ENCODE assay signal across 20 mouse cellular contexts in the genomic region with DNA sequence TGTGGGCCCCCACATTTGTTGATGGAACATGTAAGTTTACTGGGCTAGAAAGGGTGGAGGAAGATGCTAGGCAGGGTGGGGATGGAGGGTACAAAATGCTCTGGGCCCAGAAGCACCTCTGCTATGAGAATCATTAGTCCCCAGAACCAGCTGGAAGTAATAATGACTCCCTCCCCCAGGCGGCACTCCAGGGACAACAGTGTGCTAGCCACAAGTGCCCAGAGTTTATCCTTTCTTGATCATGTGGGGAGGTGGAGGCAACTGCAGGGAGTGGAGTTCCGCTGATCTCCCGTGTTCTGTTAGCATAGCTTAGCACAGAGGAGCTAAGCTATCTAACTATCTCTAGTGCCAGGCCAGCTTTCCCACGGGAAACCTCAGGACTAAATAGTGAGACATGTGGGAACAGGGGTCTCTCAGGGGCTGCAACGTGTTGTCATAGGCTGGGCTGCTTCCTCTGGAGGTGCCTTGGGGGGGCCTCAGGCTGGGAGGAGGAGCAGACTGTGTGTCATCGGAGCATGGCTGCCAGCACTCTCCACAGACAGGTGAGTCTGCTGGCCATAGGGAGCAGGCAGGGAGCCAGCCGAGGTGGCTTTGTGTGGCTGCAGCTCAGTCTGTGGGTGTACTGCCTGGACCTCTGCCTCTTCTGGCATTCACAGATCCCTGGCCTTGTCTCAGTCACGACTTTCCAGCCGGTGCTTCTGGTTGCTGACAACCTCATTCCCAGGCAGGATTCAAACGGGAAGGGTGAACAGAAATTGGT. TPM values are rescaled to one million over a fixed set of nuclear protein-coding genes. Genes with fewer than 3 reads are reported as not detected.
DNase-seq lines count a peak whose midpoint lies in the region; ATAC-seq and TF ChIP-seq lines count a peak whose summit lies in the region.
"Had no signal": no experiment of that assay in that cellular context is flagged by ENCODE, and none has a peak within 500 bp of the region (broad histone marks: within the 10 kb centered on the region; RNA-seq: fewer than 3 reads in every experiment).

No protein-coding gene starts in this region.

- H3K4me2 ChIP-seq in intestine, postnatal 0 days (replicated peaks; ENCODE audit: low read depth): no peak overlapping the region
- H3K4me2 ChIP-seq in intestine, embryonic 15.5 days (replicated peaks): no peak overlapping the region
- no peak overlapping the region for H3K4me2 ChIP-seq in limb, embryonic 13.5 days (replicated peaks)
- H3K4me2 ChIP-seq in forebrain, postnatal 0 days (ENCODE audit: low read depth): no peak overlapping the region
- H3K4me2 ChIP-seq: embryonic facial prominence, embryonic 15.5 days; kidney, embryonic 15.5 days; liver, embryonic 11.5 days; midbrain, embryonic 13.5 days had no signal

- no peaks in the 10 kb centered on the region for H3K27me3 ChIP-seq in intestine, postnatal 0 days (replicated peaks; ENCODE audit: control insufficient read depth, insufficient read depth, low read length)
- no peaks in the 10 kb centered on the region for H3K27me3 ChIP-seq in intestine, embryonic 15.5 days (replicated peaks)
- H3K27me3 ChIP-seq in limb, embryonic 13.5 days: no peaks in the 10 kb centered on the region; the same call in 1 of the 2 replicates
- H3K27me3 ChIP-seq in forebrain, postnatal 0 days (ENCODE audit: insufficient read depth, low read length): no peaks in the 10 kb centered on the region
- H3K27me3 ChIP-seq: embryonic facial prominence, embryonic 15.5 days; kidney, embryonic 15.5 days; midbrain, embryonic 13.5 days had no signal

- no peak overlapping the region for H3K4me3 ChIP-seq in intestine, postnatal 0 days (ENCODE audit: low read depth, low read length)
- H3K4me3 ChIP-seq in intestine, embryonic 15.5 days (replicated peaks): no peak overlapping the region
- no peak overlapping the region for H3K4me3 ChIP-seq in limb, embryonic 13.5 days
- H3K4me3 ChIP-seq in forebrain, postnatal 0 days (ENCODE audit: low read depth, low read length): no peak overlapping the region
- H3K4me3 ChIP-seq: embryonic facial prominence, embryonic 15.5 days; forebrain, embryonic 10.5 days; kidney, embryonic 15.5 days; midbrain, embryonic 13.5 days had no signal

- no peaks in the 10 kb centered on the region for H3K4me1 ChIP-seq in intestine, postnatal 0 days (replicated peaks; ENCODE audit: control insufficient read depth, insufficient read depth, low read length)
- H3K4me1 ChIP-seq in intestine, embryonic 15.5 days (replicated peaks): 0 out of 2 replicates have a peak, but pooled peaks cover 2% of the 10 kb centered on the region
- peaks cover 11% of the 10 kb centered on the region for H3K4me1 ChIP-seq in limb, embryonic 13.5 days
- H3K4me1 ChIP-seq in forebrain, postnatal 0 days (ENCODE audit: insufficient read depth): no peaks in the 10 kb centered on the region
- H3K4me1 ChIP-seq: midbrain, embryonic 13.5 days had no signal

- DNase-seq in brain, adult 2 months (ENCODE audit: low read depth, low spot score): peak; percentile 87
- DNase-seq in cerebellum, adult 8-10 months: peak; percentile 76
- no peak for DNase-seq in forebrain, postnatal 0 days
- DNase-seq in layer of hippocampus, adult 8-10 months (ENCODE audit: low spot score in 2 of 2): no peak
- DNase-seq: adrenal gland, adult 2 months; gastrocnemius, postnatal 25 days; heart, postnatal 4 days; layer of hippocampus, postnatal 36 days; lung, adult 2 months; thymus, adult 2 months had no signal

- no peak overlapping the region for H3K27ac ChIP-seq in intestine, postnatal 0 days (ENCODE audit: low read depth, low read length)
- no peak overlapping the region for H3K27ac ChIP-seq in intestine, embryonic 15.5 days
- no peak overlapping the region for H3K27ac ChIP-seq in limb, embryonic 13.5 days
- no peak overlapping the region for H3K27ac ChIP-seq in forebrain, postnatal 0 days (ENCODE audit: low read depth, low read length)
- H3K27ac ChIP-seq: embryonic facial prominence, embryonic 15.5 days; forebrain, embryonic 10.5 days; kidney, embryonic 15.5 days; macrophage; midbrain, embryonic 13.5 days had no signal

- 57% methylated on average over 10 of the region's 10 CpGs for WGBS in intestine, postnatal 0 days
- 58% methylated on average over 10 of the region's 10 CpGs for WGBS in intestine, embryonic 15.5 days
- 33% methylated on average over 10 of the region's 10 CpGs for WGBS in limb, embryonic 13.5 days
- WGBS in forebrain, postnatal 0 days: 53% methylated on average over 10 of the region's 10 CpGs

- H3K9me3 ChIP-seq in intestine, postnatal 0 days (ENCODE audit: control insufficient read depth): no peaks in the 10 kb centered on the region
- no peaks in the 10 kb centered on the region for H3K9me3 ChIP-seq in intestine, embryonic 15.5 days
- no peaks in the 10 kb centered on the region for H3K9me3 ChIP-seq in limb, embryonic 13.5 days
- no peaks in the 10 kb centered on the region for H3K9me3 ChIP-seq in forebrain, postnatal 0 days (ENCODE audit: low read length)
- H3K9me3 ChIP-seq: embryonic facial prominence, embryonic 15.5 days; forebrain, embryonic 10.5 days; kidney, embryonic 15.5 days; midbrain, embryonic 13.5 days had no signal

- ATAC-seq in intestine, postnatal 0 days: no peak
- ATAC-seq in intestine, embryonic 15.5 days: no peak
- no peak for ATAC-seq in limb, embryonic 13.5 days (ENCODE audit: low FRiP score, low read depth)
- ATAC-seq in forebrain, postnatal 0 days: no peak
- ATAC-seq: midbrain, embryonic 13.5 days had no signal

- no peak overlapping the region for H3K9ac ChIP-seq in intestine, postnatal 0 days (ENCODE audit: low read depth, low read length)
- H3K9ac ChIP-seq in intestine, embryonic 15.5 days: no peak overlapping the region
- 0 out of 2 replicates have a peak overlapping the region, but pooled peaks have one; percentile 35 for H3K9ac ChIP-seq in limb, embryonic 13.5 days
- no peak overlapping the region for H3K9ac ChIP-seq in forebrain, postnatal 0 days
- H3K9ac ChIP-seq: embryonic facial prominence, embryonic 15.5 days; kidney, embryonic 15.5 days; midbrain, embryonic 13.5 days had no signal

- TF ChIP-seq CTCF in intestine, postnatal 0 days (IDR thresholded peaks at IDR 0.05; ENCODE audit: low read depth): peak; percentile 37
- TF ChIP-seq CTCF in forebrain, postnatal 0 days (IDR thresholded peaks at IDR 0.05; ENCODE audit: low read depth): no peak

- H3K36me3 ChIP-seq in intestine, postnatal 0 days (ENCODE audit: control insufficient read depth, insufficient read depth): no peaks in the 10 kb centered on the region
- no peaks in the 10 kb centered on the region for H3K36me3 ChIP-seq in intestine, embryonic 15.5 days
- H3K36me3 ChIP-seq in limb, embryonic 13.5 days: no peaks in the 10 kb centered on the region
- no peaks in the 10 kb centered on the region for H3K36me3 ChIP-seq in forebrain, postnatal 0 days (ENCODE audit: insufficient read depth)
- H3K36me3 ChIP-seq: embryonic facial prominence, embryonic 15.5 days; forebrain, embryonic 10.5 days; kidney, embryonic 15.5 days; midbrain, embryonic 13.5 days had no signal

RNA-seq across cellular contexts. Expression of a gene that starts 17.1 kb away (rescaled TPM):
- 0.40 and 0.61 TPM in 2 replicates for polyA plus RNA-seq in intestine, postnatal 0 days (2015; fragmentation: Nextera tagmentation; extraction: Ambion mirVana)
- 1.2 TPM in 2 replicates for polyA plus RNA-seq in intestine, embryonic 15.5 days (2015; fragmentation: Nextera tagmentation; extraction: Ambion mirVana)
- 0.75 and 1.0 TPM in 2 replicates for polyA plus RNA-seq in limb, embryonic 13.5 days (2015; fragmentation: Nextera tagmentation; extraction: Ambion mirVana)
- total RNA-seq in forebrain, postnatal 0 days (2014; rRNA removed): 0.29 TPM in 1 of 2 replicates, not detected in the other
- 0.16 and 0.23 TPM in 2 replicates for polyA plus RNA-seq in forebrain, postnatal 0 days (2015; fragmentation: Nextera tagmentation; extraction: Ambion mirVana)
- under 1 TPM in 3 of 4 experiments, not detected in 1; 0.17 to 0.48 (median 0.43) TPM for total RNA-seq in layer of hippocampus, adult 8-10 months (2022)
- polyA plus RNA-seq: liver, embryonic 11.5 days had no signal

RNA-seq across cellular contexts. Expression of a gene that starts 58.0 kb away (rescaled TPM):
- polyA plus RNA-seq in intestine, postnatal 0 days (2015; fragmentation: Nextera tagmentation; extraction: Ambion mirVana): 86.1 and 89.0 TPM in 2 replicates
- 134 and 137 TPM in 2 replicates for polyA plus RNA-seq in intestine, embryonic 15.5 days (2015; fragmentation: Nextera tagmentation; extraction: Ambion mirVana)
- polyA plus RNA-seq in limb, embryonic 13.5 days (2015; fragmentation: Nextera tagmentation; extraction: Ambion mirVana): 23.2 and 24.4 TPM in 2 replicates
- total RNA-seq in forebrain, postnatal 0 days (2014; rRNA removed): 0.29 and 0.31 TPM in 2 replicates
- polyA plus RNA-seq in forebrain, postnatal 0 days (2015; fragmentation: Nextera tagmentation; extraction: Ambion mirVana): 0.24 and 0.47 TPM in 2 replicates
- total RNA-seq in layer of hippocampus, adult 8-10 months (2022): under 1 TPM in 1 of 4 experiments, not detected in 3; 0.45 TPM
- total RNA-seq: gastrocnemius, postnatal 25 days; layer of hippocampus, postnatal 36 days had no signal
- polyA plus RNA-seq: macrophage had no signal

RNA-seq across cellular contexts. Expression of a gene that starts 59.9 kb away (rescaled TPM):
- 0.48 and 0.77 TPM in 2 replicates for polyA plus RNA-seq in intestine, postnatal 0 days (2015; fragmentation: Nextera tagmentation; extraction: Ambion mirVana)
- polyA plus RNA-seq in intestine, embryonic 15.5 days (2015; fragmentation: Nextera tagmentation; extraction: Ambion mirVana): 4.1 TPM in 2 replicates
- polyA plus RNA-seq in limb, embryonic 13.5 days (2015; fragmentation: Nextera tagmentation; extraction: Ambion mirVana): 1.5 and 1.9 TPM in 2 replicates
- total RNA-seq in forebrain, postnatal 0 days (2014; rRNA removed): 0.54 and 1.00 TPM in 2 replicates
- polyA plus RNA-seq in forebrain, postnatal 0 days (2015; fragmentation: Nextera tagmentation; extraction: Ambion mirVana): 0.30 and 0.77 TPM in 2 replicates
- under 1 TPM in 3 of 4 experiments, not detected in 1; 0.26 to 0.55 (median 0.54) TPM for total RNA-seq in layer of hippocampus, adult 8-10 months (2022)
- polyA plus RNA-seq: large intestine, adult 2 months; macrophage had no signal

Comparison
In these comparisons a context has a peak if more than half of its experiments do, and no peak if none do; other contexts are left out.
1. DNase-seq: peak in brain, adult 2 months (single experiment) and cerebellum, adult 8-10 months (single experiment); none in forebrain, postnatal 0 days (single experiment) and layer of hippocampus, adult 8-10 months (0 of 2).
2. RNA of a gene that starts 58.0 kb away (polyA plus RNA-seq): 134 to 137 TPM in intestine, embryonic 15.5 days, 86.1 to 89.0 TPM in intestine, postnatal 0 days and 23.2 to 24.4 TPM in limb, embryonic 13.5 days; 0.24 to 0.47 TPM in forebrain, postnatal 0 days; every median in the first group is over 10 times any median in the second.